8 mouse cellular contexts compared by ENCODE assay signal in genomic region chr15:78900585-78901421, GRCm38 (mm10). TPM values are rescaled to one million over a fixed set of nuclear protein-coding genes. Genes with fewer than 3 reads are reported as not detected.
DNase-seq lines count a peak whose midpoint lies in the region; ATAC-seq and TF ChIP-seq lines count a peak whose summit lies in the region.

No protein-coding gene starts in this region.

- H3K4me1 ChIP-seq in embryonic facial prominence, embryonic 14.5 days (ENCODE audit: control insufficient read depth, insufficient read depth, low read length) = peaks cover 28% of the 10 kb centered on the region
- H3K4me1 ChIP-seq in intestine, embryonic 16.5 days (ENCODE audit: control insufficient read depth, insufficient read depth, low read length) = peaks cover 46% of the 10 kb centered on the region

- TF ChIP-seq CTCF in left cerebral cortex, adult 2 months (IDR thresholded peaks at IDR 0.05) = no peak

- H3K4me2 ChIP-seq in embryonic facial prominence, embryonic 14.5 days (ENCODE audit: low read depth, low read length) = peak overlapping the region; percentile 81
- peak overlapping the region; percentile 73 for H3K4me2 ChIP-seq in intestine, embryonic 16.5 days (ENCODE audit: low read depth, low read length)

- H3K27me3 ChIP-seq in embryonic facial prominence, embryonic 14.5 days (replicated peaks; ENCODE audit: control insufficient read depth, insufficient read depth, low read length) = no peaks in the 10 kb centered on the region
- H3K27me3 ChIP-seq in intestine, embryonic 16.5 days (replicated peaks; ENCODE audit: control insufficient read depth, insufficient read depth, low read length) = no peaks in the 10 kb centered on the region

- peaks cover 39% of the 10 kb centered on the region for H3K36me3 ChIP-seq in embryonic facial prominence, embryonic 14.5 days (ENCODE audit: control insufficient read depth, insufficient read depth, low read length)
- H3K36me3 ChIP-seq in intestine, embryonic 16.5 days (ENCODE audit: control insufficient read depth, insufficient read depth, low read length) = 0 out of 2 replicates have a peak, but pooled peaks cover 2% of the 10 kb centered on the region

- no peaks in the 10 kb centered on the region for H3K9me3 ChIP-seq in embryonic facial prominence, embryonic 14.5 days (ENCODE audit: control insufficient read depth, low read length)
- no peaks in the 10 kb centered on the region for H3K9me3 ChIP-seq in intestine, embryonic 16.5 days (ENCODE audit: control insufficient read depth, low read length)

- peak overlapping the region; percentile 91; the same call in 1 of the 2 replicates for H3K27ac ChIP-seq in left cerebral cortex, adult 2 months
- H3K27ac ChIP-seq in embryonic facial prominence, embryonic 14.5 days (replicated peaks; ENCODE audit: low read depth, low read length) = peak overlapping the region; percentile 77
- H3K27ac ChIP-seq in intestine, embryonic 16.5 days (ENCODE audit: low read length) = peak overlapping the region; percentile 79

- peak overlapping the region; percentile 83 for H3K9ac ChIP-seq in embryonic facial prominence, embryonic 14.5 days (ENCODE audit: low read depth, low read length)
- H3K9ac ChIP-seq in intestine, embryonic 16.5 days (ENCODE audit: low read depth, low read length) = peak overlapping the region; percentile 85

- DNase-seq in left cerebral cortex, adult 2 months (ENCODE audit: extremely low spot score in 1 of 2, low spot score in 2 of 2) = no peak
- DNase-seq in left cerebral cortex, adult 8-10 months (ENCODE audit: low spot score in 2 of 2) = no peak
- DNase-seq in embryonic facial prominence, embryonic 14.5 days (ENCODE audit: low spot score) = peak; percentile 58
- DNase-seq in layer of hippocampus, adult 18-20 months (ENCODE audit: low spot score in 2 of 2) = no peak
- no peak for DNase-seq in right cerebral cortex, postnatal 10 days (ENCODE audit: low spot score in 2 of 2)
- no peak for DNase-seq in frontal cortex, postnatal 10 days (ENCODE audit: low spot score in 2 of 2)

- peak overlapping the region; percentile 64 for H3K4me3 ChIP-seq in left cerebral cortex, adult 2 months
- H3K4me3 ChIP-seq in embryonic facial prominence, embryonic 14.5 days (ENCODE audit: low read depth, low read length) = peak overlapping the region; percentile 80
- H3K4me3 ChIP-seq in intestine, embryonic 16.5 days (ENCODE audit: low read length) = peak overlapping the region; percentile 84

- ATAC-seq in embryonic facial prominence, embryonic 14.5 days (ENCODE audit: low read depth) = peak; percentile 13; the same call in 1 of the 2 replicates
- ATAC-seq in intestine, embryonic 16.5 days = peak; percentile 11; the same call in 1 of the 2 replicates
- ATAC-seq in monocyte, adult 5-6 weeks (replicated peaks; ENCODE audit: insufficient number of reproducible peaks, low FRiP score, low TSS enrichment, poor library complexity, severe bottlenecking) = 0 out of 2 replicates have a peak, but pooled peaks have one; percentile 10

- intact Hi-C loops in left cerebral cortex, adult 2 months (cut with DNase I) = no loop called here

- WGBS in embryonic facial prominence, embryonic 14.5 days = 12% methylated on average over 18 of the region's 18 CpGs
- WGBS in intestine, embryonic 16.5 days = 17% methylated on average over 18 of the region's 18 CpGs

RNA-seq across cellular contexts. Expression of gene Sh3bp1, which starts 1.2 kb away (rescaled TPM):
- total RNA-seq in left cerebral cortex, adult 2 months (2021) = 10 to 100 TPM; 35.0 to 37.7 TPM
- 10 to 100 TPM; 26.2 to 38.6 (median 32.2) TPM for total RNA-seq in left cerebral cortex, adult 8-10 months (2022)
- 40.8 and 44.1 TPM in 2 replicates for polyA plus RNA-seq in embryonic facial prominence, embryonic 14.5 days (2014; fragmentation: Nextera tagmentation; extraction: Ambion mirVana)
- polyA plus RNA-seq in intestine, embryonic 16.5 days (2015; fragmentation: Nextera tagmentation; extraction: Ambion mirVana) = 21.5 and 23.3 TPM in 2 replicates
- 18.5 to 41.3 TPM (median 19.2 TPM) in 3 replicates for total RNA-seq in monocyte, adult 5-6 weeks (2017)
- 10 to 100 TPM; 32.4 to 34.4 TPM for total RNA-seq in layer of hippocampus, adult 18-20 months (2021)

RNA-seq across cellular contexts. Expression of gene Gm49510, which starts 1.3 kb away (rescaled TPM):
- total RNA-seq in left cerebral cortex, adult 2 months (2021) = not detected
- total RNA-seq in left cerebral cortex, adult 8-10 months (2022) = under 1 TPM in 2 of 4 experiments, not detected in 2; 0.36 to 0.46 TPM
- polyA plus RNA-seq in embryonic facial prominence, embryonic 14.5 days (2014; fragmentation: Nextera tagmentation; extraction: Ambion mirVana) = 0.58 and 0.98 TPM in 2 replicates
- 0.21 and 0.55 TPM in 2 replicates for polyA plus RNA-seq in intestine, embryonic 16.5 days (2015; fragmentation: Nextera tagmentation; extraction: Ambion mirVana)
- 1.7 to 3.9 TPM (median 1.9 TPM) in 3 replicates for total RNA-seq in monocyte, adult 5-6 weeks (2017)
- under 1 TPM in 1 of 2 experiments, not detected in 1; 0.52 TPM for total RNA-seq in layer of hippocampus, adult 18-20 months (2021)

RNA-seq across cellular contexts. Expression of gene Pdxp, which starts 12.9 kb away (rescaled TPM):
- 100 to 1,000 TPM; 165 to 171 TPM for total RNA-seq in left cerebral cortex, adult 2 months (2021)
- 100 to 1,000 TPM; 157 to 176 (median 166) TPM for total RNA-seq in left cerebral cortex, adult 8-10 months (2022)
- 19.6 and 21.0 TPM in 2 replicates for polyA plus RNA-seq in embryonic facial prominence, embryonic 14.5 days (2014; fragmentation: Nextera tagmentation; extraction: Ambion mirVana)
- 2.2 and 6.4 TPM in 2 replicates for polyA plus RNA-seq in intestine, embryonic 16.5 days (2015; fragmentation: Nextera tagmentation; extraction: Ambion mirVana)
- total RNA-seq in monocyte, adult 5-6 weeks (2017) = 1.1 to 3.5 TPM in 2 of 3 replicates, not detected in the other
- total RNA-seq in layer of hippocampus, adult 18-20 months (2021) = 100 to 1,000 TPM; 170 to 178 TPM

RNA-seq across cellular contexts. Expression of gene Gga1, which starts 23.8 kb away (rescaled TPM):
- total RNA-seq in left cerebral cortex, adult 2 months (2021) = 10 to 100 TPM; 64.8 to 68.2 TPM
- total RNA-seq in left cerebral cortex, adult 8-10 months (2022) = 10 to 100 TPM; 53.5 to 64.7 (median 57.6) TPM
- polyA plus RNA-seq in embryonic facial prominence, embryonic 14.5 days (2014; fragmentation: Nextera tagmentation; extraction: Ambion mirVana) = 42.5 and 46.9 TPM in 2 replicates
- 56.3 and 57.4 TPM in 2 replicates for polyA plus RNA-seq in intestine, embryonic 16.5 days (2015; fragmentation: Nextera tagmentation; extraction: Ambion mirVana)
- 18.3 to 37.9 TPM (median 20.8 TPM) in 3 replicates for total RNA-seq in monocyte, adult 5-6 weeks (2017)
- total RNA-seq in layer of hippocampus, adult 18-20 months (2021) = 10 to 100 TPM; 59.0 to 61.7 TPM

RNA-seq across cellular contexts. Expression of gene Lgals1, which starts 25.7 kb away (rescaled TPM):
- total RNA-seq in left cerebral cortex, adult 2 months (2021) = 10 to 100 TPM; 19.8 to 20.4 TPM
- total RNA-seq in left cerebral cortex, adult 8-10 months (2022) = 10 to 100 TPM; 19.2 to 31.4 (median 26.5) TPM
- polyA plus RNA-seq in embryonic facial prominence, embryonic 14.5 days (2014; fragmentation: Nextera tagmentation; extraction: Ambion mirVana) = 2,628 and 2,877 TPM in 2 replicates
- 865 and 927 TPM in 2 replicates for polyA plus RNA-seq in intestine, embryonic 16.5 days (2015; fragmentation: Nextera tagmentation; extraction: Ambion mirVana)
- total RNA-seq in monocyte, adult 5-6 weeks (2017) = 404 to 1,073 TPM (median 510 TPM) in 3 replicates
- total RNA-seq in layer of hippocampus, adult 18-20 months (2021) = 10 to 100 TPM; 23.8 to 27.0 TPM

Comparison
In these comparisons a context has a peak if more than half of its experiments do, and no peak if none do; other contexts are left out.
1. RNA of gene Pdxp, which starts 12.9 kb away (total RNA-seq): 170 to 178 TPM in layer of hippocampus, adult 18-20 months, 165 to 171 TPM in left cerebral cortex, adult 2 months and 157 to 176 TPM in left cerebral cortex, adult 8-10 months; 1.1 to 3.5 TPM in monocyte, adult 5-6 weeks; every median in the first group is over 10 times any median in the second.
2. Peak in every context shown above with its lines, with median percentiles within 50 percentile points of each other: H3K27ac ChIP-seq, H3K4me3 ChIP-seq and ATAC-seq.